Mouse (Mus musculus) small intestine, adult 2 months (tissue): ENCODE results near the gene Dhx34. TPM values are rescaled to one million over a fixed set of nuclear protein-coding genes. Genes with fewer than 3 reads are reported as not detected.
A peak's percentile ranks its signal among the peaks of the same experiment; 100 is the strongest.

Experiments used
- H3K27ac ChIP-seq: fragments of 200-500 bp; 2 replicates; pipeline ENCODE4 v1.5.1; 2012; ENCODE audit warnings: low read depth, low read length, control low read depth, inconsistent platforms; ENCODE audit not compliant: insufficient read depth
- H3K27me3 ChIP-seq: fragments of 200-500 bp; 2 replicates; pipeline ENCODE4 v1.6.1; 2012; ENCODE audit warnings: mild to moderate bottlenecking, moderate library complexity, low read length, inconsistent platforms; ENCODE audit not compliant: control insufficient read depth, insufficient read depth
- H3K36me3 ChIP-seq: fragments of 200-500 bp; 2 replicates; pipeline ENCODE4 v1.6.1; 2012; ENCODE audit warnings: mild to moderate bottlenecking, low read length, control low read depth, inconsistent platforms; ENCODE audit not compliant: control insufficient read depth, insufficient read depth
- H3K4me1 ChIP-seq: fragments of 200-500 bp; 2 replicates; pipeline ENCODE4 v1.6.1; 2012; ENCODE audit warnings: low read length, inconsistent platforms, mixed read lengths; ENCODE audit not compliant: control insufficient read depth, insufficient read depth, insufficient read length
- H3K4me3 ChIP-seq: fragments of 200-500 bp; 2 replicates; pipeline ENCODE4 v1.5.1; 2012; ENCODE audit warnings: low read depth, mild to moderate bottlenecking, control low read depth, inconsistent platforms, low read length, moderate library complexity
- CTCF ChIP-seq: fragments of 200-500 bp; IDR thresholded peaks from 2 replicates; pipeline ENCODE4 v1.5.1; 2012; ENCODE audit warnings: low read depth, mild to moderate bottlenecking, control low read depth, inconsistent platforms, low read length, moderate library complexity, mixed read lengths; ENCODE audit not compliant: insufficient replicate concordance, insufficient read length; ENCODE audit errors: extremely low read depth
- POLR2A ChIP-seq: fragments of 200-500 bp; IDR thresholded peaks from 2 replicates; pipeline ENCODE4 v1.6.1; 2012; ENCODE audit warnings: low read depth, mild to moderate bottlenecking, control low read depth, inconsistent platforms, low read length, moderate library complexity
- WGBS: fragments of 180-500 bp; shearing (Covaris S2); methylation state at CpG from one replicate; pipeline ENCODE4 v1.1.7; 2018; 5-methylcytosine and 5-hydroxymethylcytosine counted together
- polyA plus RNA-seq: library from polyadenylated mRNA; depleted of rRNA; stranded (reverse); fragments of >200 nt; gene quantifications from 2 replicates; pipeline ENCODE4 v1.2.3, GENCODE M21; 2012

Gene Dhx34
- polyA plus RNA-seq, 1 experiment = 28.7 TPM

DNA sequence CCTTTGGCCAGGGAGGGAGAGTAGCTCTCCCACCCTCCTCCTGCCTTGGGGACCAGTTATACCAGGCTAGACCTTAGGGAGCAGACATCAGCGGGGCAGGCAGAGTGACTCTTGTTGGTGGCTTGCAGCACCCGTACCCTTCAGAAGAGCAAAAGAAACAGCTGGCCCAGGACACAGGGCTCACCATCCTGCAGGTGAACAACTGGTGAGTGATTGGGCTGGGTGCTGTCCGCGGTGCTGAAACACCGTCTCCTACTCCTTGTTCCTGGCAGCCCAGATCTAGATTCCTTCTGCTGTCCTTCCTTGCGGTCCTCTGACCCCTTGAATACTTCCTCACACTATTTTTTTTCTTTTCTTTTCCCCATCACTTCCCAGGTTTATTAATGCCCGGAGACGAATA, 38.2 kb downstream of the Dhx34 start:
- WGBS = 22% methylated on average over 8 of the region's 8 CpGs
- TF ChIP-seq POLR2A = no peak
- no peak for TF ChIP-seq CTCF
- Histone ChIP-seq H3K4me3 (no peak overlapping the region), H3K27ac (no peak overlapping the region), H3K4me1 (no peaks in the 10 kb centered on the region), H3K36me3 (no peaks in the 10 kb centered on the region; the same call in 1 of the 2 replicates), H3K27me3 (no peaks in the 10 kb centered on the region)

GRCm38 (mm10) chr7:16178114-16178513, 43.7 kb downstream of the Dhx34 start:
- Histone ChIP-seq H3K27me3 (0 out of 2 replicates have a peak, but pooled peaks cover 2% of the 10 kb centered on the region), H3K4me3 (no peak overlapping the region), H3K4me1 (peaks cover 2% of the 10 kb centered on the region), H3K27ac (no peak overlapping the region), H3K36me3 (no peaks in the 10 kb centered on the region)
- WGBS = 89% methylated on average over 4 of the region's 4 CpGs
- TF ChIP-seq POLR2A (no peak), CTCF (no peak)

GRCm38 (mm10) chr7:16175542-16175931, 46.3 kb downstream of the Dhx34 start:
- Histone ChIP-seq H3K4me3 (peak overlapping the region; percentile 83), H3K36me3 (no peaks in the 10 kb centered on the region), H3K27me3 (0 out of 2 replicates have a peak, but pooled peaks cover 4% of the 10 kb centered on the region), H3K4me1 (peaks cover 2% of the 10 kb centered on the region), H3K27ac (no peak overlapping the region)
- WGBS = 2% methylated on average over 10 of the region's 10 CpGs
- no peak for TF ChIP-seq CTCF
- TF ChIP-seq POLR2A = no peak

- Histone ChIP-seq H3K4me1 (peaks cover 2% of the 10 kb centered on the region), H3K36me3 (no peaks in the 10 kb centered on the region), H3K27ac (no peak within 1 kb of the TSS), H3K27me3 (0 out of 2 replicates have a peak, but pooled peaks cover 4% of the 10 kb centered on the region), H3K4me3 (peak within 1 kb of the TSS; percentile 83)
- 2% methylated on average over 42 of the region's 42 CpGs for WGBS
- TF ChIP-seq CTCF = no peak
- TF ChIP-seq POLR2A = no peak
Observed at GRCm38 (mm10) chr7:16174597-16175541, 47.0 kb downstream of the Dhx34 start, which contains the start of gene Meis3. Gene Meis3 (plus strand): TSS chr7:16175090.

DNA sequence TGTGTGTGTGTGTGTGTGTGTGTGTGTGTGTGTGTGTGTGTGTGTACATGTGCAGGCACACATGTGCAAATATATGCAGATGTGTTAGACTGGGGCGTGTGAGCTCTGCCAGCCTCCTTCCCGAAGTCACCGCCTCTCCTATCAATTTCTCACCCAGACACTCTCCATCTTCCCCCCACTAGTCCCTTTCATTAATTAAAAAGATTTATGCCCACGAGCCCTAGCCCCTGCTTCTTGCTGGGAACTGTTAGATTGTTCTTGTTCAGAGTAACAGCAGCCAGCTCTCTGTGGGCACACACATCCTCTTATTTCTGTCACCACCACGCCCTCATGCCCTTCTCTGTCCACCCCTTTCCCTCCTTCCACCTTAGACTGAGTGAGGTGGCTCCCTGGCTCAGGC, 48.7 kb downstream of the Dhx34 start:
- H3K4me3 ChIP-seq = no peak overlapping the region
- TF ChIP-seq POLR2A (no peak), CTCF (no peak)
- WGBS = 60% methylated on average over 5 of the region's 5 CpGs
- no peaks in the 10 kb centered on the region for H3K36me3 ChIP-seq
- H3K27ac ChIP-seq = no peak overlapping the region
- H3K27me3 ChIP-seq = 0 out of 2 replicates have a peak, but pooled peaks cover 4% of the 10 kb centered on the region
- peaks cover 2% of the 10 kb centered on the region for H3K4me1 ChIP-seq

DNA sequence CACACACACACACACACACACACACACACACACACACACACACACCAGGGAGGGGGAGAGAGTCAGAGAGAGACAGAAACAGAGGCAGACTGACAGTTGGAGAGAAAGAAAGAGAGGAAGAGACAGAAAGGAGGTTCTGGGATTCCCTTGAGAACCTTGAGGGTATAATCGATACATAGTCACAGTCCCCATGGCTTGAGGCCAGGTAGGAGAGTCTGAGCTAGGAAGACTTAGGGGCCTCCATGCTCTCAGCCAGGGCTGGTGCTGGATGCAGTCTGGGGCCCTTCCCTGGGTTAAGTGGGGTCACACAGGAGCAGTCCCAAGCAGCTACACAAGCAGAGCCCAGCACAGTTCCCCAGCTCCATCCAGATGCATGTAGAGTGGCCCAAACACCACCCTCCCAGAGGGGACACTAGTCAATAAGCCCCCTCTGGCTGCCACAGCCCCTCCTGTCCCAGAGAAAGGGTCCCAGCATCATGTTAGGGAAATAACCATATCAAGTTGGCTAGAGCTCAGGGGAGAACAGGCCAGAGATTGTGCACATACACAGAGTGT, 49.2 kb downstream of the Dhx34 start:
- H3K27ac ChIP-seq = no peak overlapping the region
- WGBS = 38% methylated on average over 1 of the region's 1 CpGs
- TF ChIP-seq CTCF = no peak
- no peaks in the 10 kb centered on the region for H3K36me3 ChIP-seq
- H3K4me1 ChIP-seq = peaks cover 2% of the 10 kb centered on the region
- H3K4me3 ChIP-seq = no peak overlapping the region
- H3K27me3 ChIP-seq = 0 out of 2 replicates have a peak, but pooled peaks cover 4% of the 10 kb centered on the region

DNA sequence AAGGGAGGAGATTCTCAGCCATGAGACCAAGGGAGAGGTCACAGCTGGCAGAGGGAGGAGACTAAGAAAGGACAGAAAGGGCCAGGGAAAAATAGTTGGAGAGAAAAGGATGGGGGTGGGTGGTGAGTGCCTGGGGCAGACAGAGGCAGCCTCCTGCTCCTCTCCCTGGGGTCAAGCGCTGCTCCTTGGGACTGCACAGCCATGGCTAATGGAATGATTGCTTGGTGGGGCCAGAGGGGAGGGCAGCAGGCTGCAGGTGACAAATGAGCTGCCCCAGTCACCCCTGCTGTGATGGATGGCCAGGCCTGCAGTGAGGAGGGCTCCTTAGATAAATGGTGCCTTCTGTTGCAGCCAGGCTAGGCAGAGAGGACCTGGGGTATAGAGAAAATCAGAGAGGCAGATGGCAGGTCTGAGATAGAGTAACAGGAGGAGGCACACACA, 49.7 kb downstream of the Dhx34 start:
- Histone ChIP-seq H3K27ac (no peak overlapping the region), H3K36me3 (no peaks in the 10 kb centered on the region), H3K4me1 (peaks cover 2% of the 10 kb centered on the region), H3K27me3 (0 out of 2 replicates have a peak, but pooled peaks cover 4% of the 10 kb centered on the region), H3K4me3 (no peak overlapping the region)
- 38% methylated on average over 1 of the region's 1 CpGs for WGBS
- no peak for TF ChIP-seq CTCF
- TF ChIP-seq POLR2A = no peak
